Mouse (Mus musculus) midbrain, embryonic 16.5 days (tissue): Measurements from ENCODE around the gene Ncf1. TPM values are rescaled to one million over a fixed set of nuclear protein-coding genes. Genes with fewer than 3 reads are reported as not detected.

ENCODE experiments used
- ATAC-seq: fragments of 200-750 bp; cut with Nextera tagmentation; 2 replicates; pipeline ENCODE4 v1.8.0; 2017; ENCODE audit warnings: moderate TSS enrichment
- H3K27ac ChIP-seq: fragments of 300-500 bp; sonication (generic); 2 replicates; pipeline ENCODE4 v1.5.1; 2014; ENCODE audit warnings: mild to moderate bottlenecking, low read length, mixed read lengths
- H3K27me3 ChIP-seq: fragments of 300-500 bp; sonication (generic); 2 replicates; pipeline ENCODE4 v1.6.1; 2014; ENCODE audit warnings: low read depth, low read length, mixed read lengths; ENCODE audit not compliant: control insufficient read depth, insufficient read depth
- H3K36me3 ChIP-seq: fragments of 300-500 bp; sonication (generic); 2 replicates; pipeline ENCODE4 v1.6.1; 2014; ENCODE audit warnings: mild to moderate bottlenecking, low read length, moderate library complexity, mixed read lengths; ENCODE audit not compliant: control insufficient read depth, insufficient read depth
- H3K4me1 ChIP-seq: fragments of 300-500 bp; sonication (generic); 2 replicates; pipeline ENCODE4 v1.6.1; 2014; ENCODE audit warnings: mild to moderate bottlenecking, low read length, mixed read lengths; ENCODE audit not compliant: control insufficient read depth, insufficient read depth
- H3K4me2 ChIP-seq: fragments of 300-500 bp; sonication (generic); 2 replicates; pipeline ENCODE4 v1.6.1; 2014; ENCODE audit warnings: mild to moderate bottlenecking, low read length, mixed read lengths
- H3K4me3 ChIP-seq: fragments of 300-500 bp; sonication (generic); 2 replicates; pipeline ENCODE4 v1.5.1; 2014; ENCODE audit warnings: low read depth, mild to moderate bottlenecking, low read length, moderate library complexity, mixed read lengths
- H3K9ac ChIP-seq: fragments of 300-500 bp; sonication (generic); 2 replicates; pipeline ENCODE4 v1.6.1; 2014; ENCODE audit warnings: low read depth, low read length, mixed read lengths
- H3K9me3 ChIP-seq: fragments of 300-500 bp; sonication (generic); replicated peaks from 2 replicates; pipeline ENCODE4 v1.6.1; 2014; ENCODE audit warnings: mild to moderate bottlenecking, low read length, mixed read lengths; ENCODE audit not compliant: control insufficient read depth, poor library complexity, severe bottlenecking
- WGBS: fragments of 180-500 bp; shearing (Covaris S2); extraction: QIAGEN DNeasy Blood & Tissue Kit; methylation state at CpG from one replicate; pipeline ENCODE4 v1.1.7; 2014; 5-methylcytosine and 5-hydroxymethylcytosine counted together
- polyA plus RNA-seq: library from polyadenylated mRNA; unstranded; fragments of >200 nt; fragmentation: Nextera tagmentation; extraction: Ambion mirVana; gene quantifications from 2 replicates; pipeline ENCODE4 v1.2.1, GENCODE M21; 2015

Gene Ncf1
- polyA plus RNA-seq, 1 experiment from 2014 or later: 2.5 TPM

GRCm38 (mm10) chr5:134237508-134237907 is 8.1 kb upstream of the Ncf1 start:
- Histone ChIP-seq H3K27ac (no peak overlapping the region), H3K4me2 (no peak overlapping the region), H3K36me3 (peaks cover 42% of the 10 kb centered on the region), H3K9ac (no peak overlapping the region), H3K4me1 (peaks cover 6% of the 10 kb centered on the region; the same call in 1 of the 2 replicates), H3K27me3 (no peaks in the 10 kb centered on the region), H3K4me3 (no peak overlapping the region), H3K9me3 (no peaks in the 10 kb centered on the region)
- WGBS: 90% methylated on average over 11 of the region's 11 CpGs
- no peak for ATAC-seq

- no peak for ATAC-seq
- Histone ChIP-seq H3K9me3 (no peaks in the 10 kb centered on the region), H3K4me1 (peaks cover 6% of the 10 kb centered on the region; the same call in 1 of the 2 replicates), H3K4me3 (no peak overlapping the region), H3K27me3 (no peaks in the 10 kb centered on the region), H3K27ac (no peak overlapping the region), H3K9ac (no peak overlapping the region), H3K4me2 (no peak overlapping the region), H3K36me3 (peaks cover 35% of the 10 kb centered on the region)
- 97% methylated on average over 6 of the region's 6 CpGs for WGBS
These were observed 7.4 kb upstream of the Ncf1 start for GRCm38 (mm10) chr5:134236796-134237195.

GRCm38 (mm10) chr5:134236241-134236640 is 6.8 kb upstream of the Ncf1 start:
- no peak overlapping the region for H3K27ac ChIP-seq
- WGBS: 94% methylated on average over 3 of the region's 3 CpGs
- H3K9ac ChIP-seq: no peak overlapping the region
- H3K36me3 ChIP-seq: peaks cover 31% of the 10 kb centered on the region
- no peak for ATAC-seq
- H3K9me3 ChIP-seq: no peaks in the 10 kb centered on the region
- H3K27me3 ChIP-seq: no peaks in the 10 kb centered on the region
- H3K4me1 ChIP-seq: peaks cover 6% of the 10 kb centered on the region; the same call in 1 of the 2 replicates
- no peak overlapping the region for H3K4me3 ChIP-seq
- no peak overlapping the region for H3K4me2 ChIP-seq

- no peaks in the 10 kb centered on the region for H3K9me3 ChIP-seq
- H3K27ac ChIP-seq: peak overlapping the region; percentile 42; the same call in 1 of the 2 replicates
- ATAC-seq: no peak
- no peaks in the 10 kb centered on the region for H3K27me3 ChIP-seq
- WGBS: 42% methylated on average over 6 of the region's 6 CpGs
- H3K36me3 ChIP-seq: peaks cover 20% of the 10 kb centered on the region
- H3K9ac ChIP-seq: no peak overlapping the region
- no peak overlapping the region for H3K4me3 ChIP-seq
- no peak overlapping the region for H3K4me2 ChIP-seq
- H3K4me1 ChIP-seq: peaks cover 6% of the 10 kb centered on the region; the same call in 1 of the 2 replicates
These were observed 5.7 kb upstream of the Ncf1 start for GRCm38 (mm10) chr5:134235111-134235510.

- Histone ChIP-seq H3K9ac (no peak overlapping the region), H3K4me2 (no peak overlapping the region), H3K27me3 (no peaks in the 10 kb centered on the region), H3K4me1 (peaks cover 6% of the 10 kb centered on the region; the same call in 1 of the 2 replicates), H3K36me3 (peaks cover 14% of the 10 kb centered on the region), H3K4me3 (no peak overlapping the region), H3K9me3 (no peaks in the 10 kb centered on the region), H3K27ac (no peak overlapping the region)
- 58% methylated on average over 2 of the region's 2 CpGs for WGBS
- no peak for ATAC-seq
These were observed 4.8 kb upstream of the Ncf1 start for GRCm38 (mm10) chr5:134234205-134234604.

- no peak overlapping the region for H3K4me2 ChIP-seq
- 73% methylated on average over 7 of the region's 7 CpGs for WGBS
- H3K9me3 ChIP-seq: no peaks in the 10 kb centered on the region
- H3K36me3 ChIP-seq: peaks cover 9% of the 10 kb centered on the region
- no peak for ATAC-seq
- no peak overlapping the region for H3K4me3 ChIP-seq
- peaks cover 3% of the 10 kb centered on the region; the same call in 1 of the 2 replicates for H3K4me1 ChIP-seq
- no peaks in the 10 kb centered on the region for H3K27me3 ChIP-seq
- H3K9ac ChIP-seq: no peak overlapping the region
- H3K27ac ChIP-seq: no peak overlapping the region
These were observed 3.8 kb upstream of the Ncf1 start for GRCm38 (mm10) chr5:134233244-134233651.

GRCm38 (mm10) chr5:134232568-134232967 is 3.1 kb upstream of the Ncf1 start:
- Histone ChIP-seq H3K36me3 (peaks cover 9% of the 10 kb centered on the region), H3K4me1 (no peaks in the 10 kb centered on the region), H3K27ac (no peak overlapping the region), H3K4me3 (no peak overlapping the region), H3K9me3 (no peaks in the 10 kb centered on the region), H3K4me2 (no peak overlapping the region), H3K9ac (no peak overlapping the region), H3K27me3 (no peaks in the 10 kb centered on the region)
- ATAC-seq: no peak
- WGBS: 66% methylated on average over 7 of the region's 7 CpGs

GRCm38 (mm10) chr5:134232111-134232510 is 2.7 kb upstream of the Ncf1 start:
- no peak overlapping the region for H3K27ac ChIP-seq
- no peaks in the 10 kb centered on the region for H3K27me3 ChIP-seq
- H3K4me3 ChIP-seq: no peak overlapping the region
- H3K36me3 ChIP-seq: peaks cover 7% of the 10 kb centered on the region
- H3K4me2 ChIP-seq: no peak overlapping the region
- H3K4me1 ChIP-seq: no peaks in the 10 kb centered on the region
- ATAC-seq: no peak
- WGBS: 82% methylated on average over 6 of the region's 6 CpGs
- H3K9ac ChIP-seq: no peak overlapping the region
- H3K9me3 ChIP-seq: no peaks in the 10 kb centered on the region

GRCm38 (mm10) chr5:134231376-134231775 is 2.0 kb upstream of the Ncf1 start:
- Histone ChIP-seq H3K4me2 (no peak overlapping the region), H3K27ac (no peak overlapping the region), H3K4me1 (no peaks in the 10 kb centered on the region), H3K9ac (no peak overlapping the region), H3K36me3 (peaks cover 5% of the 10 kb centered on the region), H3K9me3 (no peaks in the 10 kb centered on the region), H3K27me3 (no peaks in the 10 kb centered on the region), H3K4me3 (no peak overlapping the region)
- 83% methylated on average over 5 of the region's 5 CpGs for WGBS
- no peak for ATAC-seq
